Mouse (Mus musculus) cerebellum, postnatal 36 days (tissue): ENCODE measurements around the gene Nat8f2.

ENCODE experiments used
- DNase-seq, 2 experiments: peaks; one replicate each; pipeline ENCODE4 v3.0.0; 2021 to 2022; ENCODE audit warnings: mixed read lengths in 2 of 2

Nat8f2 gene

GRCm38 (mm10) chr6:85820837-85821236 is 48.1 kb downstream of the Nat8f2 start, which contains the start of the genes Nat8f6 and Nat8f5:
Gene Nat8f6, minus strand, starts transcription at chr6:85820954.
Gene Nat8f5, minus strand, starts transcription at chr6:85820972.
- DNase-seq: no peak

DNA sequence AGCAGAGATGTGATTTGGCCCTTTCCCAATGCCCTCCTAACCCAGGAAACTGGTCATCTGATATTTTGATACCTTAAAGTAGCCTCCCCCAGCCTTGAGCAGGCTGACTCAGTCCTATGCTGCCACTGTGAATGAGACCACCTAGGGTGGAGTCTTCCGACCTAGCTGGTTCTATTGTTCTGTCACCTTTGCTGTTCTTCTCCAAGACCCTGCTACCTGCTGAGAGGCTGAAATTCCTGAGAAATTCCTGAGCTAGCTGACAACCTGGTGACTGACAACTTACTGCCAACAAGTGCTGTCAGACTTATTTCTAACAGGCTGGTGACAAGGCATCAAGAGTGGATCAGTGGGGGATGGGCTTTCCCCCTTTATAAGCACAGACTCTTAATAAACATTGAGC is 50.6 kb downstream of the Nat8f2 start:
- no peak for DNase-seq
